Mouse (Mus musculus) stomach, postnatal 0 days (tissue): ENCODE data around the gene Tenm4. TPM values are rescaled to one million over a fixed set of nuclear protein-coding genes. Genes with fewer than 3 reads are reported as not detected.

Experiments
- ATAC-seq: fragments of 200-750 bp; cut with Nextera tagmentation; 2 replicates; pipeline ENCODE4 v1.8.0; 2017; ENCODE audit not compliant: low FRiP score, low TSS enrichment
- DNase-seq: peaks from one replicate; pipeline ENCODE4 v3.0.0-alpha.2; 2016; ENCODE audit warnings: low spot score
- H3K27ac ChIP-seq: fragments of 300-500 bp; sonication (generic); replicated peaks from 2 replicates; pipeline ENCODE4 v1.5.1; 2014; ENCODE audit warnings: mild to moderate bottlenecking, control low read depth
- H3K27me3 ChIP-seq: fragments of 300-500 bp; sonication (generic); 2 replicates; pipeline ENCODE4 v1.6.1; 2014; ENCODE audit warnings: low read length; ENCODE audit not compliant: control insufficient read depth, insufficient read depth
- H3K36me3 ChIP-seq: fragments of 300-500 bp; sonication (generic); 2 replicates; pipeline ENCODE4 v1.6.1; 2014; ENCODE audit warnings: low read length, mixed read lengths; ENCODE audit not compliant: control insufficient read depth, insufficient read depth
- H3K4me1 ChIP-seq: fragments of 300-500 bp; sonication (generic); replicated peaks from 2 replicates; pipeline ENCODE4 v1.6.1; 2014; ENCODE audit warnings: antibody characterized with exemption; ENCODE audit not compliant: control insufficient read depth, insufficient read depth
- H3K4me2 ChIP-seq: fragments of 300-500 bp; sonication (generic); replicated peaks from 2 replicates; pipeline ENCODE4 v1.6.1; 2014; ENCODE audit warnings: low read depth, mild to moderate bottlenecking, control low read depth, moderate library complexity
- H3K4me3 ChIP-seq: fragments of 300-500 bp; sonication (generic); 2 replicates; pipeline ENCODE4 v1.5.1; 2014; ENCODE audit warnings: low read depth, low read length, control low read depth
- H3K9ac ChIP-seq: fragments of 300-500 bp; sonication (generic); 2 replicates; pipeline ENCODE4 v1.6.1; 2014; ENCODE audit warnings: mild to moderate bottlenecking, low read length, control low read depth, mixed read lengths
- H3K9me3 ChIP-seq: fragments of 300-500 bp; sonication (generic); 2 replicates; pipeline ENCODE4 v1.6.1; 2016; ENCODE audit warnings: low read length; ENCODE audit not compliant: control insufficient read depth
- CTCF ChIP-seq: IDR thresholded peaks from 2 replicates; pipeline ENCODE4 v1.5.1; 2016; ENCODE audit warnings: antibody characterized with exemption, low read depth, mild to moderate bottlenecking, moderate library complexity
- EP300 ChIP-seq: optimal IDR thresholded peaks from 2 replicates; pipeline ENCODE3; 2016; ENCODE audit warnings: antibody characterized with exemption
- WGBS: fragments of 180-500 bp; shearing (Covaris S2); extraction: QIAGEN DNeasy Blood & Tissue Kit; methylation state at CpG from one replicate; pipeline ENCODE4 v1.1.7; 2014; 5-methylcytosine and 5-hydroxymethylcytosine counted together
- polyA plus RNA-seq: library from polyadenylated mRNA; unstranded; fragments of >200 nt; fragmentation: Nextera tagmentation; extraction: Ambion mirVana; gene quantifications from 2 replicates; pipeline ENCODE4 v1.2.1, GENCODE M21; 2015

The Tenm4 gene
- polyA plus RNA-seq, 1 experiment from 2014 or later: 7.2 TPM

GRCm38 (mm10) chr7:96595535-96596295 is 424.7 kb downstream of the Tenm4 start:
- Histone ChIP-seq H3K4me1 (no peaks in the 10 kb centered on the region), H3K4me2 (no peak overlapping the region), H3K9me3 (no peaks in the 10 kb centered on the region), H3K27me3 (no peaks in the 10 kb centered on the region), H3K9ac (no peak overlapping the region), H3K36me3 (no peaks in the 10 kb centered on the region), H3K27ac (no peak overlapping the region), H3K4me3 (no peak overlapping the region)
- DNase-seq: no peak
- no peak for ATAC-seq
- 84% methylated on average over 9 of the region's 9 CpGs for WGBS
- TF ChIP-seq CTCF (no peak), EP300 (no peak)

- no peaks in the 10 kb centered on the region for H3K9me3 ChIP-seq
- H3K27me3 ChIP-seq: no peaks in the 10 kb centered on the region
- DNase-seq (no peak), ATAC-seq (no peak)
- TF ChIP-seq CTCF: no peak
- no peak for TF ChIP-seq EP300
- H3K9ac ChIP-seq: no peak overlapping the region
- H3K36me3 ChIP-seq: no peaks in the 10 kb centered on the region
- no peak overlapping the region for H3K27ac ChIP-seq
- H3K4me1 ChIP-seq: no peaks in the 10 kb centered on the region
- 47% methylated on average over 9 of the region's 9 CpGs for WGBS
- no peak overlapping the region for H3K4me3 ChIP-seq
- no peak overlapping the region for H3K4me2 ChIP-seq
These were observed 425.6 kb downstream of the Tenm4 start for GRCm38 (mm10) chr7:96596402-96597195.

- ATAC-seq: no peak
- DNase-seq: no peak
These were observed 426.8 kb downstream of the Tenm4 start for GRCm38 (mm10) chr7:96597871-96598270.

DNA sequence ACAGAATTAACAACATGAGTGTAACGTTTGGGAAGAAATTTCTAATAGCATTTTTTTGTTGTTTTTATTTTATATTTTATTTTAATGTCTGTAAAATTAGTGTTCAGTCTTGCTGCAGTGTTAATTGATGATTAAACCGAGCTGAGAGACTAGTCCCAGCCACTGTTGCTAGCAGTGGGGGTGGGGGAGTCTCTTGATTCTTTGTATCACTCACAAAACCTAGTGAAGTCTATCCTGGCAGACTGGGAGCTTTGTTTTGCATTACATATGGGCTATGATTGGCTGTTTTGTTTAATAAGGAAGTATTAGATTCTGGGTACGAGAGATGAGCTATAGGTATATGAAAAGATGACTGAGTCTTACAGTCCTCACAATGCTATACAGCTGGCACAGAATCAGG is 428.0 kb downstream of the Tenm4 start:
- Histone ChIP-seq H3K4me1 (no peaks in the 10 kb centered on the region), H3K4me2 (no peak overlapping the region), H3K27ac (no peak overlapping the region), H3K36me3 (no peaks in the 10 kb centered on the region), H3K9me3 (no peaks in the 10 kb centered on the region), H3K9ac (no peak overlapping the region), H3K4me3 (no peak overlapping the region), H3K27me3 (no peaks in the 10 kb centered on the region)
- no peak for TF ChIP-seq EP300
- TF ChIP-seq CTCF: no peak
- WGBS: 72% methylated on average over 3 of the region's 3 CpGs
- DNase-seq (no peak), ATAC-seq (no peak)

More at GRCm38 (mm10) chr7:96597871-96598270, 426.8 kb downstream of the Tenm4 start:
- no peaks in the 10 kb centered on the region for H3K27me3 ChIP-seq
- H3K4me2 ChIP-seq: no peak overlapping the region
- no peaks in the 10 kb centered on the region for H3K4me1 ChIP-seq
- no peak overlapping the region for H3K9ac ChIP-seq
- H3K4me3 ChIP-seq: no peak overlapping the region
- no peaks in the 10 kb centered on the region for H3K36me3 ChIP-seq
- H3K9me3 ChIP-seq: no peaks in the 10 kb centered on the region
- no peak overlapping the region for H3K27ac ChIP-seq
- 95% methylated on average over 4 of the region's 4 CpGs for WGBS
- TF ChIP-seq CTCF (no peak), EP300 (no peak)

DNA sequence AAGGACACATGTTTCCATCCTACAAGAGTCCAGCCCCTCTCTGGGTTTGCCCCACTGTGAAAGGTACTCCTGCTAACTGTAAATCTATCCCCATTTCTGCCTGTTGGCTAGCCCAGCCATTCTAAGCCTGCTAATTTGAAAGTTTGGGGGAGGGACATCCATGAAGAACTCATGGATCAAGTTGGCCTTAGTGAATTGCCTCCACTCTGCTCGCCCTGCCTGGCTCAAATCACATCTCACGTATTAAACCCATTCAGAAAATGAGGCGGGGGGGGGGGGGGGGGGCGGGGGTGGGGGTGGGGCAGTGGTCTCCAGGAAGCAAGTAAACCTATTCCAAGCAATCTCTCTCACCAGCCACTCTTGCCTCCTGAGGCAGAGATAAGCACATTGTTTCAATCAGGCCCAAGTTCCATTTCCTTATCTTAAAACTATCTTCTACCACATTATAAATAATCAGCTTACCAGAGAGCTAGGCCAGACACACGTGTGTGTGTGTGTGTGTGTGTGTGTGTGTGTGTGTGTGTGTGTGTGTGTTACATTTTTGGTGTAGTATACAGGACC is 429.4 kb downstream of the Tenm4 start:
- ATAC-seq: no peak
- Histone ChIP-seq H3K4me3 (no peak overlapping the region), H3K4me2 (no peak overlapping the region), H3K4me1 (no peaks in the 10 kb centered on the region), H3K27me3 (no peaks in the 10 kb centered on the region), H3K9me3 (no peaks in the 10 kb centered on the region), H3K9ac (no peak overlapping the region), H3K27ac (no peak overlapping the region), H3K36me3 (no peaks in the 10 kb centered on the region)
- DNase-seq: no peak
- WGBS: 52% methylated on average over 3 of the region's 5 CpGs
- TF ChIP-seq CTCF: no peak
- TF ChIP-seq EP300: no peak
